Mouse (Mus musculus) cerebral cortex, adult 2 months (tissue): ENCODE data around the gene Morn1.

Source experiments
- WGBS: fragments of 180-500 bp; shearing (Covaris S2); methylation state at CpG from one replicate; pipeline ENCODE4 v1.1.7; 2018; 5-methylcytosine and 5-hydroxymethylcytosine counted together

Gene Morn1

GRCm38 (mm10) chr4:155158543-155158917 lies 72.2 kb downstream of the Morn1 start:
- WGBS, result 54% methylated on average over 8 of the region's 8 CpGs

DNA sequence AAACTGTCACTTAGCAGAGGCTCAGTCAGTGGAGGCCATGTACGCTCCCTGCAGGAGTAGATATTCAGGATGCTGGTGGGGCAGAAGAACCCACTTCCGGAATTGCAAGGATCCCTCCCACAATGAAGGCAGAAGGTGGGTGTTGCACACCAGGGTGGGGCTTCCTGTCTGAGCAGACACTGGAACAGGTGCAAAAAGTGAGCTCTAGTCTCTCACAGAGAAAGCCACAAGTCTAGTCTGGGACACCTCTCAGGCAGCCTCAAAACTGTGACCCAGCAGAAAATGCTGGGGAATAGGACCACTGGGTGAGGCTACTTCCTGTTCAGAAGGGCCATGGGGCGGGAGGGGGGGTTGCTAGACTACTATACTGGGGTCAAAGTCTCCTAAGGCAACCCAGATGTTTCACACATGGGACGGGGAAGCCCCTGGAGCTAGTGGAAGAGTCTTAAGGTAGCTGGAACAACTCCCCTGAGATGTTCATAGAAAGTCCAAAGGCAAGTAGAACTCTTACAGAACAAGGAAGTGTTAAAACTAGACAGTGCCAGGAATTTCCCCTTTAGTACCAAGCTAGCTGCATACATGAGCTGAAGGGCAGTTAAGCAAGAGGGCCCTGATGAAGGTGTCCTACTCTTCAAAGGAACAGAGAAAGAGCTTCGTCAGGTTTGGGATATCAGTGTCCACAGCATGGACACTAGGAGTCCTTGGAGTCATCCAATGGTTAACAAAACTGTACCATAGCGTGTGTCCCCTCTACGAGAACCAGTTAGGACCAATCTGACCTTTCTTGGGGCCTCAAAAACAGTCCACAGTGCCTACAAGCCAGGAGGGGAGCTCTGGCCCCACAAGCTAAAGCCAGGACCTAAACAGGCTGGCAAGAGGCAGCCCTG lies 76.3 kb downstream of the Morn1 start:
- 61% methylated on average over 7 of the region's 7 CpGs for WGBS

DNA sequence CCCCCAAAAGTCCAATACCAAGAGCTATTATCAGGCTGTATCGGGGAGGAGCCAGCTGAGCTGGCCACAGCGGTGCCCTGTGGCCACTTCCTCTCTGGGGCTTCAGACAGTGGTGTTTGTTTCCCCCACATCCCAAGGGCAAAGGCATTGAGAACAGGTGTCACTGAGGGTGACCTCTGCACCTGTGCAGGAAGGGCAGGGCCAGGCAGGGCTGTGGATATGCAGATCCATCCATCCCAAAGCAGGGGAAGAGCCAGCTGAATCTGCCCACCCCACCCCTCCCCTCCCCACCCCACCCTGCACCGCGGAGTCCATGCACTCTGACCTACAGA lies 76.9 kb downstream of the Morn1 start:
- WGBS, result 50% methylated on average over 4 of the region's 4 CpGs

DNA sequence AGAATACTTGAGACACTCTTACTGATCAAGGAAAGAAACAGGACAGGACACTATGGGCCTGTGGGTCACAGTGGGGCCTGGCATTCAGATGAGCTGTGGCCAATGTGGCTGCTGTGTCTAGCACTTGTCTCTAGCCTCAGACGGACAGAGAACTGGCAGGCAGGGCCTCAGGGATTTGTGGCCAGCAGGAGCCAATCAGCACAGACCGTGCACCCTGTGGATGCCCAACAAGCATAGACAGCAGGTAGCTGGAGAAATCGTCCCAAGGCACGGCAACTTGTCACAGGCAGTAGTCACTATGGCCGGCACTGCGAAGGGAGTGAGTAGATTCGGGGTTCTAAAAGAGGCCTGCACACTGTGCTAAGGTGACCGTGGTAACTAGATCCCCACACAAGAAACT lies 77.3 kb downstream of the Morn1 start:
- WGBS, result 37% methylated on average over 8 of the region's 8 CpGs

DNA sequence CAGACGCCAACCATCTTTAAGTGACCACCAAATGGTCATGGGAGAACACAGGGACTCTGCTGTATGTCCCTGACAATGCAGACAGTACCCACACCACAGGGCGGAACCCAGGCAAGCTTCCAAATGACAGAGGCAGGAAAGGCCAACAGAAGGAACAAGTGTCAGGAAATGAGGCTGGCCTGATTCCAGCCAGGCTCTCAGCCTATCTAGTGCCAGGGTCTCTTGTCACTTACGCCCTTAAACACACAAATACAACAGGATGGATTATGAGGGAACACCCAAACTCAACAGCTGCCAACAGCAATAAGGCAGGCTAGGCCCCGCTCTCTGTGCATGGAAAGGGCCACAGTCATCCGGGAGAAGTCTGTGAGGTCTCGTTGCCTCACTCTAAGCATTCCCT lies 78.2 kb downstream of the Morn1 start:
- WGBS, result 51% methylated on average over 6 of the region's 6 CpGs

DNA sequence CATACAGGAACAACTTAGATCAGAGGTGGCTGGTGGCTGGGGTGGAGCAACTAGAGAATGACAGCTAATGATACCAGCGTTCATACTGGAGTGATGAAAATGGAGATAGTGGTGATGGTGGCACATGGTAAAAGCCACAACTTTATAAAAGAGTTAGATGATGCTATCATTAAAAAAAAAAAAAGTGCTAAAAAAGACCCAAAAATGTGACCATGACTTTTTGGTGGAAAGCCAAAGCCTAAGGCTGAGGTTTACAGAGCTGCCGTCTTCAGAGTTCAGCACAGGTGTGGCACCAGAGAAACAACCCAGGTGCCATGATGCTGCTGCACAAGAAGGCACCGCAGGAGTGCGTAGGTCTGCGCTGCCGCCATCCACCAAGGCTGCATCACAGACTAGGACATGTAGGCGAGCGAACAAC lies 82.5 kb downstream of the Morn1 start:
- WGBS, result 62% methylated on average over 8 of the region's 8 CpGs

DNA sequence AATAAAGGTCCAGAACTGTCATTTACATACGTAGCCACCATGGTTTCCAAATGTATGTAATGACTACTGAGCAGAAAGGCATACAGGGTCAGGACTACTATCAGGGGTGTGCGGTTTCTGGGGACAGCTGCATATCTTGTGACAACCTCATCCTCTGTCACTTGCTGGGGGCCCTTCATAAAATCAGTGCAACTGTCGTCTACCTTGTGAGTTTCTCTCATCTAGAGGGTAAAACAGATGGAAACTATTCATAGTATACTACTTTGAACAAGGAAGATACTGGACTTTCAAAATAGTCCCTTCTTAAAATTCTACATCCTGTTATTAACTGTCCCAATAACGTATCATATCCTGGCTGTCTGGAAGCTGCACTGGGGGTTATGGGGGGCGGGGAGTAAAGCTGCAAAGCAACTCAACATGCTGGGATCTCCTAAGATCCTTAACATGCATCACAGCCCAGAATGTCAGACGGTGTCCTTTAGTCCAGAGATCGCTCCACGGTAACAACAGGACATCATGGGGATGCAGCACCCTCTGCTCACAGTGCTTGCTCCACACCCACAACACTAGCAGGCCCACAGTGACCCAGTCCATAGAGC lies 84.3 kb downstream of the Morn1 start:
- WGBS, result 58% methylated on average over 8 of the region's 8 CpGs

GRCm38 (mm10) chr4:155171961-155172533 lies 85.7 kb downstream of the Morn1 start:
- 34% methylated on average over 5 of the region's 5 CpGs for WGBS

- 13% methylated on average over 21 of the region's 21 CpGs for WGBS
Observed at GRCm38 (mm10) chr4:155172909-155173821, 86.8 kb downstream of the Morn1 start.

- WGBS, result 33% methylated on average over 17 of the region's 17 CpGs
Observed at GRCm38 (mm10) chr4:155173822-155174785, 87.7 kb downstream of the Morn1 start.

DNA sequence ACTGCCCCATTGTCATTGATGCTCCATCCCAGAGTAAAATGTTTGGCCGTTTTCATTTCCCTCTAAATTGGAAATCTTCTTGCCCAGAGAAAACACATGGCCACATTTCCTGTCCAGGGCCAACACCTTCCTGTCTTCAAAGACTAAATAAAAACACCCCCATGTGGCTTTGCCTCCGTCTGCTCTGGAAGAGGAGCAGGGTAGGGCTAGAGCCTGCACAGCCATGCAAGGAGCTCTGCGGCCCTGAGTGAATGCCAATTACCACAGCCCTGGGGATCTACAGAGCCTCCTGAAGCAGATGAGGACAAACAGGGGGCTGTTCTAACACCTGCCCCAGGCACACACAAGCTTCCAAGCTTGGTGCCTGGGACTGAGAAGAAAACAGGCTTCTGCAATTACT lies 89.8 kb downstream of the Morn1 start:
- 25% methylated on average over 3 of the region's 3 CpGs for WGBS

GRCm38 (mm10) chr4:155178274-155178673 lies 91.9 kb downstream of the Morn1 start:
- 1% methylated on average over 6 of the region's 6 CpGs for WGBS

GRCm38 (mm10) chr4:155178981-155179512 lies 92.7 kb downstream of the Morn1 start:
- 9% methylated on average over 3 of the region's 3 CpGs for WGBS

GRCm38 (mm10) chr4:155183201-155183600 lies 96.8 kb downstream of the Morn1 start:
- WGBS, result 87% methylated on average over 7 of the region's 7 CpGs

DNA sequence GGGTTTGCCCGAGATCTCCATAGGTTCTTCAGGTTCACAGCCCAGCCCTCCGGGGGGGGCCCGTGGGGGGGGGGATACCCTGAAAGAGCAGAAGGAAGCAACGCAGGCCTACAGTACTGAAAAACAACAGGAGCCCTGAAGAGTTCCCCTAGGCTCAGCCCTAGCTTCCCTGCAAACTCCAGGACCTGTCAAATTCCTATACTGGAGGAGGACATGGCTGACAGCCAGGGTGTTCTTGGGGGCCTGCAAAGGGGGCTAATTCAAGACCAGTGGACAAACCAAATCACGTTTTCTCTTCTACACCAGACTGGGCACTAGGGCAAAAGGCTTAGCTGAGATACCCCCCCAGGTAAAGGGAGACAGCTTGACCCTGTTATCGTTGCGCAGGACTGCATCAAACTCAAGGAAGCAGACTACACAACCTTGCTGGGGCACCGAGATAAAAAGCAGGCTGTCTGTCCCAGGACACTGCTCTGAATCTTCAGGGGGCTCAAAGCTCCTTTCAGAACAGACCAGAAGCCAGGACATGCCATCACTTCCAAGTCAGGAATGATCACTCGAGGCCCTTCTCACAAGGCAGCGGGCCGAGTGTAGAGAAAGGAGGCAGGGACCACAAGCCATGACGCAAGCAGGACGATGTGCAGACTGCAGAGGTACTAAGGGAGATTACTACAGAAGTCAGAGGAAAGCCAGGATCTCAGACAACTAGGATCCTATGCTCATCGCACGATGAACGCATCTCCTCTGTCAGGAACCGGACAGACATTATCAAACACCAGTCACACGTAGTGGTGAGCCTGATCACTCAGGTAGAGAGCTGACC lies 98.1 kb downstream of the Morn1 start:
- 57% methylated on average over 18 of the region's 18 CpGs for WGBS

DNA sequence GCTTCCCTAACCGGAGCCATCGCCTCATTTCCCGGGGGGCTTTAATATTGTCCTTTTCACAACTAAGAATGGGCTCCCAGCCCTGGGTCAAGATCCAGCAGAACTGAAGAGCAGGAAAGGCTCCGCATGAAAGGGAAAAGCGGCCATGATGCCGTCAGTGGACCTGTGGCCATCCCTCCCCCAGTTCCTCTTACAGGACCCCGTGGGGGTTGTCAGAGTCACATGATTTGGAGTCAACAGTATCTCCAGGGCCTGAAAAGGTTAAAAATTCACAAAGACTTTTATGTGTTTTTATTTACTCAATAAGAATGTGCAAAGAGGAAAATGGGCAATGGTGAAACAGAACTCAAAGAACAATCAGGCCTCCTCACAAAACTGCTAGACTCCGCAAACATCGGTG lies 99.5 kb downstream of the Morn1 start:
- WGBS, result 77% methylated on average over 9 of the region's 9 CpGs

DNA sequence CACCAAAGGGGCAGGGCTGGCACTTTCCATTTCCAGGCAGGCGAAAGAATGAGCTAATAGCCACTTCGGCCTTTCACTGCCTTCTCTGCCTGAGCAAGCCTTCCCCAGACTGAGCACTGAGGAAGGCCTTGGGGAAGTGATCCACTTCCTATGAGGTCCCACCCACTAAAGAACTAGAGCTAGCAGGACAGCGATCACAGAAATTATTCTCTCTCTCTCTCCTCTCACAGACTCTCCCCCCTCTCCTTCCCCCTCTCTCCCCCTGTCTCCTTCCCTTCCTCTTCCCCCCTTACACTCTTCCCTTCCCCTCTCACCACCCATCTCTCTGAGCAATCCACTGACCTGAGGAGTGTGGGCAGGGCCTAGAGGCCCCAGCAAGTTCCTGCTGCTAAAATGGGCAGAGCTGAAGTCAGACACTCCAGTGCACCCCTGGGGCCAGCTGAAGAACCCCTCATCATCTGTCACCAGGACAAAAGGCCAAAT lies 100.9 kb downstream of the Morn1 start:
- 43% methylated on average over 3 of the region's 3 CpGs for WGBS

GRCm38 (mm10) chr4:155188341-155188740 lies 102.0 kb downstream of the Morn1 start:
- WGBS, result 29% methylated on average over 8 of the region's 8 CpGs

- 23% methylated on average over 4 of the region's 4 CpGs for WGBS
Observed at GRCm38 (mm10) chr4:155189711-155190139, 103.3 kb downstream of the Morn1 start.
